Mouse (Mus musculus) myocyte (in vitro differentiated cells): Measurements from ENCODE around the gene Chst15. TPM values are rescaled to one million over a fixed set of nuclear protein-coding genes. Genes with fewer than 3 reads are reported as not detected.
A peak's percentile ranks its signal among the peaks of the same experiment; 100 is the strongest.

Experiments
- H3K27me3 ChIP-seq: one replicate; pipeline ENCODE4 v1.6.1; 2011; ENCODE audit not compliant: control insufficient read depth, insufficient read depth, insufficient read length
- H3K36me3 ChIP-seq: one replicate; pipeline ENCODE4 v1.6.1; 2011; ENCODE audit not compliant: control insufficient read depth, insufficient read depth
- H3K4me2 ChIP-seq: one replicate; pipeline ENCODE4 v1.6.1; 2011; ENCODE audit warnings: low read depth, control low read depth
- H3K4me3 ChIP-seq: one replicate; pipeline ENCODE4 v1.5.1; 2011; ENCODE audit warnings: mild to moderate bottlenecking, control low read depth, moderate library complexity
- H3K79me2 ChIP-seq: one replicate; pipeline ENCODE4 v1.6.1; 2011; ENCODE audit not compliant: control insufficient read depth, insufficient read depth
- H3ac ChIP-seq: one replicate; pipeline ENCODE4 v1.6.1; 2011; ENCODE audit not compliant: control insufficient read depth, insufficient read length
- CEBPB ChIP-seq: IDR thresholded peaks from 2 replicates; pipeline ENCODE4 v1.6.1; 2011; ENCODE audit warnings: mild to moderate bottlenecking, moderate library complexity; ENCODE audit not compliant: poor library complexity, insufficient read depth, severe bottlenecking
- E2F4 ChIP-seq: IDR thresholded peaks from one replicate; pipeline ENCODE4 v1.6.1; 2011; ENCODE audit warnings: mild to moderate bottlenecking, control low read depth, moderate library complexity; ENCODE audit not compliant: insufficient read depth
- MAX ChIP-seq: IDR thresholded peaks from one replicate; pipeline ENCODE4 v1.6.1; 2011; ENCODE audit warnings: low read depth, mild to moderate bottlenecking, control low read depth
- MYOD1 ChIP-seq, 3 experiments: IDR thresholded peaks; one replicate each; pipeline ENCODE4 v1.6.1; 2011; ENCODE audit warnings: control low read depth in 2 of 3, low read depth in 2 of 3, mild to moderate bottlenecking in 2 of 3, moderate library complexity in 1 of 3; ENCODE audit not compliant: insufficient read length in 2 of 3, control insufficient read depth in 1 of 3
- MYOG ChIP-seq, 3 experiments: IDR thresholded peaks; one replicate each; pipeline ENCODE4 v1.6.1; 2011; ENCODE audit warnings: control low read depth in 2 of 3, low read depth in 2 of 3, mild to moderate bottlenecking in 2 of 3; ENCODE audit not compliant: insufficient read length in 2 of 3, control insufficient read depth in 1 of 3, insufficient read depth in 1 of 3
- POLR2A ChIP-seq: IDR thresholded peaks from one replicate; pipeline ENCODE4 v1.6.1; 2011; ENCODE audit warnings: low read depth, mild to moderate bottlenecking, control low read depth, moderate library complexity; ENCODE audit not compliant: insufficient read length
- POLR2AphosphoS2 ChIP-seq: IDR thresholded peaks from one replicate; pipeline ENCODE4 v1.6.1; 2011; ENCODE audit warnings: low read depth, control low read depth; ENCODE audit not compliant: insufficient read length
- REST ChIP-seq: IDR thresholded peaks from one replicate; pipeline ENCODE4 v1.6.1; 2011; ENCODE audit warnings: mild to moderate bottlenecking, control low read depth, moderate library complexity; ENCODE audit not compliant: insufficient read depth, insufficient read length
- SRF ChIP-seq: IDR thresholded peaks from one replicate; pipeline ENCODE4 v1.6.1; 2011; ENCODE audit warnings: low read depth; ENCODE audit not compliant: control insufficient read depth, insufficient read length
- TCF12 ChIP-seq: IDR thresholded peaks from one replicate; pipeline ENCODE4 v1.6.1; 2011; ENCODE audit warnings: mild to moderate bottlenecking, control low read depth; ENCODE audit not compliant: poor library complexity, insufficient read depth, severe bottlenecking
- TCF3 ChIP-seq: IDR thresholded peaks from one replicate; pipeline ENCODE4 v1.6.1; 2011; ENCODE audit warnings: low read depth, control low read depth; ENCODE audit not compliant: insufficient read length
- USF1 ChIP-seq: IDR thresholded peaks from one replicate; pipeline ENCODE4 v1.6.1; 2011; ENCODE audit warnings: low read depth, mild to moderate bottlenecking, control low read depth, moderate library complexity
- polyA plus RNA-seq: library from polyadenylated mRNA; unstranded; fragments of >200 nt; fragmentation: generic; extraction: Trizol; gene quantifications from one replicate; pipeline ENCODE4 v1.2.1, GENCODE M21; 2012; ENCODE audit warnings: missing spikeins

Chst15 gene
- polyA plus RNA-seq, 1 experiment = 13.4 TPM

DNA sequence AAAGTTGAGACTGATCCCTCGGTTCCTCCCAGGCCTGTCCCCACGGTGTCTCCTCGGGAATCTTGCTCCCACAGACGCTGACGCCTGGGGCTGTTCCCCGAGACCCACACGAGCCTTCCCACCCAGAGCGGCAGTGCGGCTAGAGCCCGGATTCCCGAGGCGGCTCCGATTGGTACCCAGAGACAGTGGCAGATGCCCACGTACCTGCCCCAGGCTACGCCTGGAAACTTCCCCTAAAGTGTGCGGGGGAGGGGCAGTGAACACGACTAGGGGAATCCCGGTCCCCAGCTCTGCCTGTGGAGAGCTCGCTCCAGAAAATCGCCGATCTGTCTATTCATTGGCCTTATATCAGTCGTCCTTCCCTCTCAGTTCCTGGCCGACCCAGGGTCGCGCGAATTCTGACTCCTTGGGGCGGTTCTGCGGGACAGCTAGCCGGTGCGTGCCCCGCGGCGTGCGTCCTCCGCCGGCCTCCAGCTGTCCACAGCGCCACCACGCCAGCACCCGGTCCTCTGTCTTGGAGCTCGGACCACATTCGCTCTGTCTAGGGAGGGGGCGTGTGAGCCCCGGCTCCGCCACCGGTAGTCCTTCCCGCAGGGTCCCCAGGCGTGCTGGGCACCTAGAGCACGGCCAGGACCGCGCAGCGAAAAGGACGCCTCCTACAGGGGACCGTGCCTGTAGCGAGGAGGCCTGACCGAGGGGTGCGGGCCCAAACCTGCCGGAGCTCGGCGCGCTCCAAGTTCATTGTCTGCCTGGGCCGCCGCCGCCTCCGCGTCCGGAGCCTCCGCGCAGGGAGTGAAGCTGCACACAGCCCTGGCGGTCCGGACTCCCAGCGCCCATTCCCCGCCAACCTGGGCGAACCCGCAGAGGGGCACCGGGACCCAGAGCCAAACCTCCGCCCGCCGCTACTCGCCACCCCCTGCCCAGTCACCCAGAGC, 660 bp downstream of the Chst15 start:
- H3ac ChIP-seq = peak overlapping the region; percentile 58
- peaks cover 39% of the 10 kb centered on the region for H3K79me2 ChIP-seq
- peak overlapping the region; percentile 92 for H3K4me3 ChIP-seq
- peak overlapping the region; percentile 88 for H3K4me2 ChIP-seq
- no peaks in the 10 kb centered on the region for H3K36me3 ChIP-seq
- TF ChIP-seq USF1 (no peak), POLR2AphosphoS2 (no peak), TCF12 (no peak), TCF3 (no peak), E2F4 (no peak), MYOG (IDR thresholded peaks at IDR 0.05; ENCODE audit: control insufficient read depth in 1 of 3, insufficient read depth in 1 of 3, insufficient read length in 2 of 3, low read depth in 2 of 3) (peak in 2 of 3 experiments; percentile 68 to 81), SRF (no peak), POLR2A (peak; percentile 38), MYOD1 (IDR thresholded peaks at IDR 0.05; ENCODE audit: control insufficient read depth in 1 of 3, insufficient read length in 2 of 3, low read depth in 2 of 3) (peak in 2 of 3 experiments; percentile 58 to 70)
- H3K27me3 ChIP-seq = no peaks in the 10 kb centered on the region

DNA sequence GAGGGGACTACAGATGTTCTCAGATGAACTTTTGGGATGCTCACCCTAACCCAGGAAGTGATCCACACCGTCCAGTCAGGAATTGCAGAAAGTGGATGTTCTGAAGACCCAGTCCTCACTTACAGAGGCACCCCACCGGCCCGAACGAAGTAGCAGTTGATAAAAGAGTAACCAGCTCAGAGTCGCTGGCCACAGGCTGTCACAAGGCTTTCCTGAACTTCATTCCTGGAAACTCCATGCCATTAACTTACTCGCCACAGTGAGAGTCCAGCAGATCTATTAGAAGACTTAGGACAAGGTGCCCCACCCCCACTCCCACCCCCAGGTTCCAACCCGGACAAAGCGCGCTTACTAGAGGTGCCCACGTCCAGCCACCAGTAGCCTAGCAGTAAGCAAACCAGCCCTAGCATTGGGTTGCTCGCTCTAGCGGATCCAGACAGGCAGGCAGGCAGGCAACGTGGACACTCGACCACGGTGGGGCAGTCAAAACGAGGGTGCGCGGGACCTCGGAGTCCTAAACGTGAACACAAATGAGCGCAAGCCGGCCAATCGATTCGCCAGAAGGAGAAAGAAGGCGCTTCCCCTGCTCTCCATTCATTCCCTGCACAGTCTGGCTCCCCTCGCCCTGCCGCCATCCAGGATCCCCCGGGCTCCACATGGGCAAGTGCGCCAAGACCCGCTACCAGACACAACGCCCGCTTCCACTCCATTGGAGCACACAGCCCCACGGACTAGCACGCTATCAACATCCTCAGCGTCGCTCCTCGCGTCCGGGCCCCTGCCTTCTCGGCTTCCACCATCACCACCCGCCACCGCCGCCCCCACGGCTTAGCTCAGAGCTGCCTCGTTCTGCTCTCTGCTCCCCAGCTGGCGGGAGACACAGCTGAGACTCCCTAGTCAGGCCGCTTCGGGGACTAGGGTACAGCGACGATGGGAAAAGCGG, 1.6 kb downstream of the Chst15 start:
- Histone ChIP-seq H3K36me3 (no peaks in the 10 kb centered on the region), H3ac (peak overlapping the region; percentile 58), H3K79me2 (peaks cover 48% of the 10 kb centered on the region), H3K27me3 (no peaks in the 10 kb centered on the region), H3K4me3 (peak overlapping the region; percentile 92), H3K4me2 (peak overlapping the region; percentile 88)
- TF ChIP-seq POLR2AphosphoS2 (peak; percentile 41), MYOG (IDR thresholded peaks at IDR 0.05; ENCODE audit: control insufficient read depth in 1 of 3, insufficient read depth in 1 of 3, insufficient read length in 2 of 3, low read depth in 2 of 3) (peak in 1 of 3 experiments; percentile 51), CEBPB (no peak), E2F4 (no peak), POLR2A (peak; percentile 53)

DNA sequence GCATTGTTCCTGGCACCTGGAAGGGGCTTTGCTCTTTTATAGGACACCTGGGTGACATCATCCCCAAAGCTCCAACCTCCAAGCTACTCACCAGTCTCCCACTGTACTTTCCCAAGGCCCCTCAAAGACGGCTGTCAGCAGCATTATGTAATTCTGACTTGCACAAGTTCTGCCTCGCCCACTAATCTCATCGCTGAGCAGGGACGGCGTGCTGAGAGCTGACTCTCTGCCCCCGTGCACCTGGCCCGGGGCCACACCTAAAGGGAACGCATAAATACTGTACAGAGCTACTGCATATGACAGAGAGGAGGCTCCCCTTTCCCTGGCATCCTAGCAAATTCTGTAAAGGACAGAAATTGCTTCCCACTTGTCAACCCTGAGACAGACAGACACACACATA, 4.6 kb downstream of the Chst15 start:
- Histone ChIP-seq H3K4me2 (no peak overlapping the region), H3K27me3 (no peaks in the 10 kb centered on the region), H3K36me3 (no peaks in the 10 kb centered on the region), H3ac (no peak overlapping the region), H3K79me2 (peaks cover 78% of the 10 kb centered on the region), H3K4me3 (no peak overlapping the region)
- TF ChIP-seq REST (no peak), MYOD1 (IDR thresholded peaks at IDR 0.05; ENCODE audit: control insufficient read depth in 1 of 3, insufficient read length in 2 of 3, low read depth in 2 of 3) (peak in 1 of 3 experiments; percentile 31), MAX (no peak), POLR2AphosphoS2 (no peak), E2F4 (no peak), SRF (no peak), TCF3 (no peak)

DNA sequence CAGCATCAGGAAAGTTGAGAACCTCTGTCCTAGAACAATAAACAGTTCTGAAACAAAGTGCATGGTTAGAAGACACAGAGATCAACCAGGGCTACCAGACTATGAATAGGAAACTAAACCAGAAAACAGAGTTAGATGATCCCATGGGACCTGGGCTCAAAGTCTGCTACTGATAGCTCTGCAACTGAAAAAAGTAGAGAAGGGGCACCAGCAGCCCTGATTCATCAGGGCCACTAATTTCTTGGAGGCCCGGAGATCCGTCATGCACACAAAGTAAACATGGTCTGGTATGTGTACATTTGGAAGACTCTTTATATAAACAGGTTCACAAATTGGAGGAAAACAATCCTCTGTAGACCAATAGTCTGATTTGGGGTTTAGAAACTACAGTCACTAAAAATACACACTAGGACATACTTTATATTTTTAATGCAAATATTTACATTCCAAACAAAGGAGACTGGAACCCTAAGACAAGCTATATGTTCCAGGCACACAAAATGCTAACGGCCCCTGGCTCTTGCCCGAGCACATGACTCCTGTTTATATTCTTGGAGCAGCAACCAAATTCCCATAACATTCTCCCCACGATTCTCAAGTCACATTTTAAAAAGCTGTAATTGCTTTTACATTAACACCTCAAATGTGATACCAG, 8.4 kb downstream of the Chst15 start:
- Histone ChIP-seq H3K36me3 (no peaks in the 10 kb centered on the region), H3K4me2 (no peak overlapping the region), H3K4me3 (no peak overlapping the region), H3ac (no peak overlapping the region), H3K79me2 (peaks cover 82% of the 10 kb centered on the region), H3K27me3 (no peaks in the 10 kb centered on the region)
- TF ChIP-seq SRF (no peak), USF1 (no peak), MYOG (IDR thresholded peaks at IDR 0.05; ENCODE audit: control insufficient read depth in 1 of 3, insufficient read depth in 1 of 3, insufficient read length in 2 of 3, low read depth in 2 of 3) (no peak), REST (no peak), POLR2A (no peak), MAX (no peak), POLR2AphosphoS2 (no peak), TCF12 (no peak), TCF3 (no peak), CEBPB (no peak), MYOD1 (IDR thresholded peaks at IDR 0.05; ENCODE audit: control insufficient read depth in 1 of 3, insufficient read length in 2 of 3, low read depth in 2 of 3) (no peak), E2F4 (no peak)
